Mouse (Mus musculus) frontal cortex, postnatal 10 days (tissue): Measurements from ENCODE around the gene Ppia.
"Not testable (repeated sequence)": the region's sequence is repeated elsewhere in the genome, so short reads cannot be mapped to it uniquely, and the experiment has no call there.

ENCODE experiments used
- DNase-seq, 2 experiments: peaks; one replicate each; pipeline ENCODE4 v3.0.0; 2022; ENCODE audit warnings: low spot score in 2 of 2, mixed read lengths in 1 of 2

Ppia gene

GRCm38 (mm10) chr11:6414751-6415550 lies at the start of gene Ppia:
Gene Ppia (plus strand): TSS chr11:6415443.
- no peak for DNase-seq

- DNase-seq, result peak; percentile 29 to 43
Observed at GRCm38 (mm10) chr11:6365885-6366284, 49.4 kb upstream of the Ppia start.

DNA sequence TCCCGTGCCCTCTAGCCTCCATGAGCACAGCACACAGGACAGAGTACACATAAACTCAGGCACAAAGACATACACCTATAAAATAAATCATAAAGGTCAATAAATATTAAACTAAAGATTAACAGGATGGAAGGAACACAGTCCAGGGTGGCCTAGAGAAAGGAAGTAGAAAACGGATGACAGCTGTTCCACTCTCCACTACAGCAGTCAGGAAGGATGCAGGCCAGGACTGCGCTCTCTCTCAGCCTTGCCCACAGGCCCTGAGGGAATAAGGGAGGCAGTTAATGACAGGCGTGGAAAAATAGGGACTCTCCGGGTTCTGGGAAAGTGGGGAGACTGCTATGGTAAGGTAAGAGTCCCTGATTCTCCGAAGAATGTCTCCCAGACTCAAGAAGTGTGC lies 48.8 kb upstream of the Ppia start:
- DNase-seq, result no peak

DNA sequence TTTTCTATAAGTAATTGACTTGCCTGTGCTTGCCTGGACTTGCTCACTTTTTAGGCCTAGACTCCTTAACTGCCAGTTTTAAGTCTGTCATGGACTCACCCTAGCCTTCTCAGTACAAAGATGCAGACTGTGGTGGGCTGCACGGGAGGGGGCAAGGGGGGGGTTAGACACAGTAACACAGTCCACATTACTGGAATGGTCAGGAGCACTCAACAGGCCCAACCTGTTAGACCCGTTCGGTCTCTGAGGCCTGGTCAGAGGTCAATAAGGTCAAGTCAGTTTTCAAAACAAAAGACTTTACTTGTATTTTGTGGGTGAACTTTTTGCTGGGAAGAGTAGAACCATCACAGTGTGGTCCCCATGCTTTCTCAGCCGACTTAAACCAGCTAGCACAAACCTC lies 48.1 kb upstream of the Ppia start:
- no peak for DNase-seq

DNA sequence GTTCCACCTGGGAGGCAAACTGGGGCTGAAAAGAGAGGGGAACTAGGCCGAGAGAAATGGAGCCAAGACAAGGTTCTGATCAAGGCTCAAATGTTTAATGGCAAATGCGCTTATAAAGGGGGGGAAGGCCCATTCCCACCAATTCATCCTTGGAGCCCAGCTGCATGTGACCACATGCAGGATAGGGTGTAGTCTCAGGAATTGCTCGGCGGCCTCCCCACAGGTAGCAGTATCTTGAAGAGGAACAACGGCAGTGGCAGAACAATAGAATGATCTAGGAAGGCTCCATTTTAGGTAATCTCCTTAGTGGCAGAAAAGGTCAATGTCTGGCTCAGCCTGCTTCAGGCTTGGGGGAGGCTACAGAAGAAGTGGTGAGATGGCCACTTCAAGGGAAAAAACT lies 47.3 kb upstream of the Ppia start:
- DNase-seq, result not testable (repeated sequence)

GRCm38 (mm10) chr11:6371376-6372155 lies 43.7 kb upstream of the Ppia start:
- no peak for DNase-seq

DNA sequence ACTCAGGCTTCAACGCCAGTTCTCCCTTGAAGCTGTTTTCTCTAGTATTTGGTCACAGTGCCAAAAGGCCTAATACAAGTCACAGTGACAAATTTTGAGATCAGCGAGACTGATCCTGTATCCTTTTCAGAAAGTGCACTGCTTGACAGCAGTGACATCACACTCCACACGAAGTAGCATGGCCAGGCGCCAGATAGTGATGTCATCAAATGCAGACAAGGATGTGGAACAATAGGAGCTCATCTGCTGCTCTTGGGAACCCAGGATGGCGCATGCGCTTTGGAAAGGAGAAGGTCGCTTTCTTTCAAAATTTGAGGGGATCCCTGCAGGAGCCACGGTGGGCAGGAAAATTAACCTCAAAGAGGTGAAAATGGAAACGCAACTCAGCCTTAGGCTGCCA lies 42.5 kb upstream of the Ppia start:
- no peak for DNase-seq

DNA sequence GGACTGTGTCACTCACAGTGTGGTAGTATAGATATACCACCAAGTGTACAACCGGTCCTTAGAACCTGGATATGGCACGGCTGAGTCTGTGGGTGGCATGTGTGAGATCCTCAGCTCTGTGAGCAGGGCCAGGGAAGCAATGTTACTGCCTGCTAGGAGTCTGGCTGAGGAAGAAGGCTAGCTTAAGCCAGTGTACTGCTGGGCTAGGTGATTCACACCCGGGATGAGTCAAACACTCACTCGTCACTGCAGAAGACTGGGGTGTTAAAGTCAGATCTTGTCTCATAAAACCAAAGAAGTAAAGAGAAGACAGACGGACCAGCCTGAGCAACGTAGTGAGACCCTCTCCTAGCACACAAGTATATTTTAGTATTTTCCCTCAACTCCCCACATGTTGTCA lies 34.3 kb upstream of the Ppia start:
- no peak for DNase-seq

DNA sequence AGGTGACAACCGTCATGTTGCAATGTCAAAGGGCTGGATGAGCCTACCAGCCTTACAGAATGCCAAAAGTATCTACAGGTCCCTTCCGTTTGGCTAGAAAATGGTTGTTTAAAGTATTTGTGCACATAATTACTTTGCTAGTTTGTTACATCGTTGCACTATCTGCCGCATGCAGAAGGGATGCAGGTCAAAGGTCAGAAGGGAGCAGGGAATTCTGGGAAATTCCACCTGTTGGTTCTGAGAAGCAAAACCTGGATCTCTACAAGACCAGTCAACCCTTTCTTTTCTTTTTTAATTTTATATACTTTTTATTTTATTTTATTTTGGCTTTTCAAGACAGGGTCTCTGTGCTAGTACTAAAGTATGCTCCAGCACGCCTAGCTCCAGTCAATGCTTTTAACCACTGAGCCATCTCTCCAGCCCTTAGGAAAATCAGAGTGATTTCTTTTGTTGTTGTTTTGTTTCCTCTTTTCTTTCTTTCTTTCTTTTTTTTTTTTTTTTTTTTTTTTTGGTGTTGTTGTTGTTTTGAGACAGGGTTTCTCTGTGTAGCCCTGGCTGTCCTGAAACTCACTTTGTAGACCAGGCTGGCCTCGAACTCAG lies 27.0 kb upstream of the Ppia start:
- DNase-seq, result no peak

DNA sequence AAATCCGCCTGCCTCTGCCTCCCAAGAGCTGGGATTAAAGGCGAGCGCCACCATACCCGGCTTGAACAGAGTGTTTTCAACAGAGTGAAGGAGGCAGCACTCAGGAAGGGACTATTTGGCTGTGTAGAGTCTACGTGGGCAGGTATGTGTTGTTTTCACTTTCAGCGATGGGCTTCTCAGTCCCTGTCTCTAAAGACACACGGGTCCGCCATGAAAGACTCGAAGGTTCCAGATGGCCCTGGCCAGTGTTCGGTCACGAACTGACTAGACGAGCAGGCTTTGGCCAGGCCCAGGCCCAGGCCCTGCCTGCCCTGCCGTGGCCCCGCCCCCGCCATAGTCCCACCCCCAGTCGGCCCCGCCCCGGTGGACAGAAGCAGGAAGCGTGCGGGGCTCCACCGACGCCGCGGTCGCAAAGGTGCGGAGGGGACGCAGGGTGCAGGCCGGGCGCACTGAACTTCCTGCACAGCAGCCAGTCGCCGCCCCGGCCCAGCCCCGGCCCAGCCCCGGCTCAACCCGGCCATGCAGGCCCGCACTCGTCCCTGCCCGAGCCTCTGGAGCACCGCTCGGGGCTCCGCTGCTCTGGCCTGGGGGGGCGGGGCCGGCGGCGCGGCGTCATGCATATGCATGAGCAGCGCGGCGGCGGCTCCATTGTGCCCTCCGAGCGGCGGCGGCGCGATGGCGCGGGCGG lies 26.4 kb upstream of the Ppia start, which contains the start of gene Zmiz2:
Gene Zmiz2, plus strand, starts transcription at position 349 of the 688 bp plus-strand sequence.
- DNase-seq, result peak; percentile 91 to 93

- no peak for DNase-seq
Observed at GRCm38 (mm10) chr11:6389483-6389921, 25.7 kb upstream of the Ppia start.

DNA sequence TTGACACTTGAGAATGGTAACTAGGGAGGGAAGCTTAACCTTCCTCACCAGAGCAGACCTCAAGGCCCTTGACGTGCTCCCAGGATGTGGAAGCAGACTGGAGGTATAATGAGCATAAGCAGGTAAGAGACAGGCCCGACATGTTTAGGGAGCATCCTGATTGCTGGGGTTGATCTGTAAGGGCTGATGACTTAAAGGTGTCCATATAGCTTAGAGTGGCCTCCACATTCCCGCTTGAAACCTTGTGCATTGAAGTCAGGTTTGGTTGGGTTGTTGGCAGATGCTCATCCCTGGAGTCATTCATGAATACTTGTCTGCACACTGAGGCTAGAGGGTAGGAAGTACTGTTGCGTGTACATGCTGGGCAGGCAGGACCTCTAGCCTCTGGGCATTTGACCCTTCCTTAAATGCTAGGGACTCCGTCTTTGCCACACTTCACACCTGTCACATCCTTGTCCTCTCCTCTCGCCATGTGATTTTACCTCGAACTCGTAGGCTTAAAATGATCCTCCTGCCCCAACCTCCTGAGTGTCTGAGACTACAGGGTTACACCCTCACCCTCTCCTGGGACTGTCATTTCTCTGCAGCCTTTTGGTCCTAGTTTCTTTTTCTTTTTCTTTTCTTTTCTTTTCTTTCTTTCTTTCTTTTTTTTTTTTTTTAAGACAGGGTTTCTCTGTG lies 24.7 kb upstream of the Ppia start:
- no peak for DNase-seq

- peak in 1 of 2 experiments; percentile 12 for DNase-seq
Observed at GRCm38 (mm10) chr11:6391516-6392276, 23.5 kb upstream of the Ppia start.

GRCm38 (mm10) chr11:6392857-6393256 lies 22.4 kb upstream of the Ppia start:
- DNase-seq, result no peak

GRCm38 (mm10) chr11:6393866-6394265 lies 21.4 kb upstream of the Ppia start:
- DNase-seq, result no peak

GRCm38 (mm10) chr11:6395565-6395964 lies 19.7 kb upstream of the Ppia start:
- DNase-seq, result peak in 1 of 2 experiments; percentile 13

DNA sequence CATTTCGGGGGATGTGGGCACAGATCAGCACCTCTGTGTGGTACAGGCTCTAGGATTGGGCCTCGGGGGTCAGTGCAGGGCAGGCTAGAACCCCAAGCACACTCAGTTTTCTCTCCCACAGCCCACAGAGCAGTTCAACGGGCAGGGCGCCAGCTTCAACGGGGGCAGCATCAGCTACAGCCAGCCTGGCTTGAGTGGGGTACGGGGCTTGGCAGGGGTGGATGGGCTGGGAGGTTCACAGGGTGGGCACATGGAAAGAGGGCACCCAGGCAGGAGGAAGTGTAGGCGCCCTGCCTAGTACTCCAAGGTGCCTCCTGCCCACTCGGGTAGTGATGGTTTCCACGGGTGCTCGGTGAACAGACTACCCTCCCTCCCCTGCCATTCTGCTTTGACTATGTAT lies 17.1 kb upstream of the Ppia start:
- peak; percentile 12 to 18 for DNase-seq

GRCm38 (mm10) chr11:6402515-6403510 lies 12.4 kb upstream of the Ppia start:
- DNase-seq, result peak; percentile 39 to 51

- DNase-seq, result peak; percentile 7 to 10
Observed at GRCm38 (mm10) chr11:6403830-6404405, 11.3 kb upstream of the Ppia start.
